Mouse (Mus musculus) ES-E14 (cell line): ENCODE results near the gene Pbld2. TPM values are rescaled to one million over a fixed set of nuclear protein-coding genes. Genes with fewer than 3 reads are reported as not detected.
"Not testable (repeated sequence)": the region's sequence is repeated elsewhere in the genome, so short reads cannot be mapped to it uniquely, and the experiment has no call there.

Source experiments
- DNase-seq: peaks from one replicate; pipeline ENCODE4 v3.0.0-alpha.2; 2013; ENCODE audit warnings: low read depth, low spot score
- H3K27ac ChIP-seq: 2 replicates; pipeline ENCODE4 v1.5.1; 2012; ENCODE audit warnings: low read depth, mild to moderate bottlenecking, low read length, moderate library complexity, mixed read lengths; ENCODE audit not compliant: poor library complexity, insufficient read depth, severe bottlenecking
- H3K36me3 ChIP-seq: 2 replicates; pipeline ENCODE4 v1.6.1; 2012; ENCODE audit warnings: mild to moderate bottlenecking, low read length, moderate library complexity, mixed read lengths; ENCODE audit not compliant: control insufficient read depth, poor library complexity, insufficient read depth, severe bottlenecking
- H3K4me1 ChIP-seq, 2 experiments: fragments of 150-350 bp in 1 of 2; sonication (generic) in 1 of 2; 2 replicates each; pipeline ENCODE4 v1.6.1; 2012; ENCODE audit warnings: low read length in 2 of 2, mild to moderate bottlenecking in 1 of 2, mixed read lengths in 1 of 2; ENCODE audit not compliant: control insufficient read depth in 2 of 2, insufficient read depth in 2 of 2, poor library complexity in 1 of 2
- H3K4me3 ChIP-seq, 2 experiments: fragments of 150-350 bp in 1 of 2; sonication (generic) in 1 of 2; 2 replicates each; pipeline ENCODE4 v1.5.1; 2012; ENCODE audit warnings: low read length in 2 of 2, low read depth in 1 of 2, mild to moderate bottlenecking in 1 of 2, mixed read lengths in 1 of 2; ENCODE audit not compliant: insufficient read depth in 1 of 2, poor library complexity in 1 of 2, severe bottlenecking in 1 of 2
- H3K9ac ChIP-seq: 2 replicates; pipeline ENCODE4 v1.6.1; 2012; ENCODE audit warnings: low read depth, mild to moderate bottlenecking, low read length, mixed read lengths; ENCODE audit not compliant: poor library complexity, insufficient read depth, severe bottlenecking
- H3K9me3 ChIP-seq: fragments of 150-350 bp; sonication (generic); 2 replicates; pipeline ENCODE4 v1.6.1; 2012; ENCODE audit warnings: low read depth, mild to moderate bottlenecking, low read length; ENCODE audit not compliant: control insufficient read depth, insufficient read depth
- CHD2 ChIP-seq: IDR thresholded peaks from 2 replicates; pipeline ENCODE4 v1.6.1; 2014; ENCODE audit warnings: mild to moderate bottlenecking, low read depth, low read length, inconsistent platforms
- HCFC1 ChIP-seq: IDR thresholded peaks from 2 replicates; pipeline ENCODE4 v1.6.1; 2012; ENCODE audit warnings: low read length, inconsistent platforms, borderline replicate concordance; ENCODE audit not compliant: insufficient read depth
- MAFK ChIP-seq: IDR thresholded peaks from 2 replicates; pipeline ENCODE4 v1.6.1; 2014; ENCODE audit warnings: mild to moderate bottlenecking, low read depth, low read length, inconsistent platforms; ENCODE audit not compliant: insufficient read depth
- ZC3H11A ChIP-seq: IDR thresholded peaks from 2 replicates; pipeline ENCODE4 v1.6.1; 2012; ENCODE audit warnings: low read depth, mild to moderate bottlenecking, inconsistent platforms, low read length, borderline replicate concordance
- ZNF384 ChIP-seq: IDR thresholded peaks from 2 replicates; pipeline ENCODE4 v1.6.1; 2012; ENCODE audit warnings: low read depth, low read length, inconsistent platforms
- in situ Hi-C, 2 experiments: fragments of 600-800 bp; cut with MboI; formaldehyde crosslinking; loops; one replicate each; pipeline ENCODE4 v1.15.1; 2025; ENCODE audit warnings: low sequenced_read_pairs in 2 of 2, inconsistent platforms in 1 of 2; ENCODE audit not compliant: unreplicated experiment in 2 of 2
- total RNA-seq: library from RNA; depleted of rRNA; stranded (reverse); fragments of 300-350 nt; gene quantifications from 2 replicates; pipeline ENCODE4 v1.2.3, GENCODE M21; 2012

Gene Pbld2
- total RNA-seq, 1 experiment = 0.58 TPM

GRCm38 (mm10) chr10:63053007-63053406 is 28.9 kb downstream of the Pbld2 start:
- Histone ChIP-seq H3K4me3 (no peak overlapping the region), H3K9ac (no peak overlapping the region), H3K4me1 (peaks cover 7 to 22% of the 10 kb centered on the region in 2 experiments), H3K9me3 (no peaks in the 10 kb centered on the region), H3K27ac (no peak overlapping the region), H3K36me3 (no peaks in the 10 kb centered on the region)
- no peak for DNase-seq
- in situ Hi-C loops = no loop called here
- TF ChIP-seq ZNF384 (no peak), HCFC1 (no peak)

GRCm38 (mm10) chr10:63054071-63054470 is 30.0 kb downstream of the Pbld2 start:
- H3K4me3 ChIP-seq, H3K27ac ChIP-seq, in situ Hi-C loops, DNase-seq, H3K9ac ChIP-seq, H3K36me3 ChIP-seq, H3K9me3 ChIP-seq: not testable (repeated sequence)
- H3K4me1 ChIP-seq = peaks cover 7 to 22% of the 10 kb centered on the region in 2 experiments

- Histone ChIP-seq H3K36me3 (no peaks in the 10 kb centered on the region), H3K4me3 (no peak overlapping the region), H3K27ac (no peak overlapping the region), H3K9ac (no peak overlapping the region), H3K9me3 (no peaks in the 10 kb centered on the region), H3K4me1 (peaks cover 2 to 19% of the 10 kb centered on the region in 2 experiments)
- in situ Hi-C loops = no loop called here
- peak; percentile 45 for DNase-seq
- TF ChIP-seq ZC3H11A = peak; percentile 22; the same call in 1 of the 2 replicates
- TF ChIP-seq HCFC1 = no peak
- no peak for TF ChIP-seq ZNF384
- TF ChIP-seq MAFK = no peak
These were observed 30.5 kb downstream of the Pbld2 start for GRCm38 (mm10) chr10:63054586-63054985.

GRCm38 (mm10) chr10:63056966-63057750 is 33.0 kb downstream of the Pbld2 start:
- Histone ChIP-seq H3K4me3 (peak overlapping the region; percentile 12 to 41; a peak in 3 of 4 replicates), H3K9ac (no peak overlapping the region), H3K9me3 (no peaks in the 10 kb centered on the region), H3K4me1 (peaks cover 2 to 19% of the 10 kb centered on the region in 2 experiments; a peak in 3 of 4 replicates), H3K36me3 (no peaks in the 10 kb centered on the region), H3K27ac (no peak overlapping the region)
- peak; percentile 78 for DNase-seq
- in situ Hi-C loops = no loop called here
- TF ChIP-seq ZNF384 = no peak
- no peak for TF ChIP-seq CHD2
- TF ChIP-seq MAFK = no peak
- no peak for TF ChIP-seq HCFC1
- TF ChIP-seq ZC3H11A = no peak

GRCm38 (mm10) chr10:63059862-63060261 is 35.7 kb downstream of the Pbld2 start, which contains the start of gene Pbld1:
Gene Pbld1, plus strand, starts transcription at chr10:63060162.
- no peaks in the 10 kb centered on the region for H3K36me3 ChIP-seq
- H3K9ac ChIP-seq = no peak within 1 kb of the TSS
- TF ChIP-seq MAFK (no peak), HCFC1 (no peak)
- peaks cover 0 to 10% of the 10 kb centered on the region in 2 experiments; a peak in 2 of 4 replicates for H3K4me1 ChIP-seq
- no peak for DNase-seq
- no peaks in the 10 kb centered on the region for H3K9me3 ChIP-seq
- H3K27ac ChIP-seq = no peak within 1 kb of the TSS
- in situ Hi-C loops = no loop called here
- no peak within 1 kb of the TSS for H3K4me3 ChIP-seq
